11 mouse cellular contexts compared by ENCODE assay signal in genomic region chr7:25717478-25717877, GRCm38 (mm10). TPM values are rescaled to one million over a fixed set of nuclear protein-coding genes. Genes with fewer than 3 reads are reported as not detected.
DNase-seq lines count a peak whose midpoint lies in the region; ATAC-seq and TF ChIP-seq lines count a peak whose summit lies in the region.
"Had no signal": no experiment of that assay in that cellular context is flagged by ENCODE, and none has a peak within 500 bp of the region (broad histone marks: within the 10 kb centered on the region; RNA-seq: fewer than 3 reads in every experiment).

No protein-coding gene starts in this region.

- H3K27me3 ChIP-seq in heart, embryonic 12.5 days (replicated peaks) = no peaks in the 10 kb centered on the region
- no peaks in the 10 kb centered on the region for H3K27me3 ChIP-seq in MEL (ENCODE audit: control insufficient read depth in 1 of 2, insufficient read depth in 2 of 2, low read length in 2 of 2)
- H3K27me3 ChIP-seq in hindbrain, postnatal 0 days (ENCODE audit: insufficient read depth, low read length) = no peaks in the 10 kb centered on the region
- no peaks in the 10 kb centered on the region for H3K27me3 ChIP-seq in midbrain, embryonic 11.5 days (ENCODE audit: control insufficient read depth, insufficient read depth, low read length)

- no peak for TF ChIP-seq RAD21 in MEL (IDR thresholded peaks at IDR 0.05; ENCODE audit: low read depth, low read length)

- no peak overlapping the region for H3K9ac ChIP-seq in heart, embryonic 12.5 days
- peak overlapping the region; percentile 75 for H3K9ac ChIP-seq in MEL (ENCODE audit: control insufficient read depth, low read depth, low read length, poor library complexity, severe bottlenecking)
- no peak overlapping the region; the same call in 1 of the 2 replicates for H3K9ac ChIP-seq in hindbrain, postnatal 0 days (replicated peaks; ENCODE audit: low read length)
- H3K9ac ChIP-seq in midbrain, embryonic 11.5 days (ENCODE audit: low read length) = no peak overlapping the region; the same call in 1 of the 2 replicates

- no peak for TF ChIP-seq EP300 in MEL (IDR thresholded peaks at IDR 0.05; ENCODE audit: low read depth in 1 of 2, low read length in 2 of 2)

- H3K27ac ChIP-seq in heart, embryonic 12.5 days (ENCODE audit: poor library complexity, severe bottlenecking) = no peak overlapping the region
- peak overlapping the region; percentile 5; the same call in 1 of the 2 replicates for H3K27ac ChIP-seq in MEL (ENCODE audit: control insufficient read depth, low read depth, low read length)
- H3K27ac ChIP-seq in hindbrain, postnatal 0 days = no peak overlapping the region
- no peak overlapping the region for H3K27ac ChIP-seq in midbrain, embryonic 11.5 days (ENCODE audit: low read depth, low read length)

- H3K4me3 ChIP-seq in heart, embryonic 12.5 days = peak overlapping the region; percentile 61; the same call in 1 of the 2 replicates
- peak overlapping the region; percentile 13 to 93; a peak in 1 of 4 replicates for H3K4me3 ChIP-seq in MEL (ENCODE audit: control insufficient read depth in 1 of 2, insufficient read depth in 1 of 2, low read depth in 2 of 2, low read length in 2 of 2)
- H3K4me3 ChIP-seq in hindbrain, postnatal 0 days (ENCODE audit: low read length) = no peak overlapping the region
- no peak overlapping the region for H3K4me3 ChIP-seq in midbrain, embryonic 11.5 days (ENCODE audit: low read depth, low read length)

- ATAC-seq in heart, embryonic 12.5 days (ENCODE audit: insufficient number of reproducible peaks, low FRiP score) = no peak
- no peak for ATAC-seq in hindbrain, postnatal 0 days
- ATAC-seq in midbrain, embryonic 11.5 days (ENCODE audit: low FRiP score) = no peak
- ATAC-seq in granulocyte monocyte progenitor cell, adult 5-6 weeks (replicated peaks; ENCODE audit: poor library complexity, severe bottlenecking) = no peak
- ATAC-seq: inflammation-experienced regulatory T-cells, adult 6 months had no signal

- no peak for TF ChIP-seq CTCF in MEL (IDR thresholded peaks at IDR 0.05 in 2 of 3, conservative IDR thresholded peaks at IDR 0.05 in 1 of 3; ENCODE audit: control insufficient read depth in 1 of 3, insufficient read depth in 1 of 3, low read depth in 2 of 3, low read length in 3 of 3, poor library complexity in 1 of 3, severe bottlenecking in 1 of 3)
- no peak for TF ChIP-seq CTCF in hindbrain, postnatal 0 days (IDR thresholded peaks at IDR 0.05; ENCODE audit: low read depth)

- peaks cover 3% of the 10 kb centered on the region; the same call in 1 of the 2 replicates for H3K79me2 ChIP-seq in MEL (ENCODE audit: control insufficient read depth, insufficient read depth, low read length, poor library complexity)

- WGBS in heart, embryonic 12.5 days = 93% methylated on average over 3 of the region's 3 CpGs
- 88% methylated on average over 3 of the region's 3 CpGs for WGBS in hindbrain, postnatal 0 days
- WGBS in midbrain, embryonic 11.5 days = 89% methylated on average over 3 of the region's 3 CpGs

- DNase-seq in heart, postnatal 10 days = no peak
- DNase-seq in MEL (ENCODE audit: low read depth, low spot score) = peak; percentile 42
- DNase-seq in hindbrain, postnatal 0 days (ENCODE audit: low spot score) = no peak
- DNase-seq in midbrain, embryonic 11.5 days (ENCODE audit: low spot score, missing footprints) = no peak
- no peak for DNase-seq in ovary, postnatal 14 days (ENCODE audit: low spot score)
- no peak for DNase-seq in embryo, embryonic 9.5 days (ENCODE audit: extremely low spot score)
- DNase-seq: adrenal gland, postnatal 10 days; lung, postnatal 10 days had no signal

- TF ChIP-seq POLR2A in MEL (IDR thresholded peaks at IDR 0.05; ENCODE audit: control insufficient read depth in 1 of 2, insufficient read depth in 1 of 2, low read depth in 1 of 2, low read length in 2 of 2, poor library complexity in 1 of 2) = no peak

- no peaks in the 10 kb centered on the region for H3K9me3 ChIP-seq in heart, embryonic 12.5 days (replicated peaks)
- H3K9me3 ChIP-seq in MEL (replicated peaks; ENCODE audit: insufficient read depth, low read length) = no peaks in the 10 kb centered on the region
- no peaks in the 10 kb centered on the region for H3K9me3 ChIP-seq in hindbrain, postnatal 0 days (ENCODE audit: low read length)
- no peaks in the 10 kb centered on the region for H3K9me3 ChIP-seq in midbrain, embryonic 11.5 days (ENCODE audit: control insufficient read depth, low read length)

- H3K4me1 ChIP-seq in heart, embryonic 12.5 days (replicated peaks) = peaks cover 17% of the 10 kb centered on the region
- H3K4me1 ChIP-seq in MEL (ENCODE audit: control insufficient read depth in 1 of 2, insufficient read depth in 2 of 2, low read length in 2 of 2) = peaks cover 3 to 18% of the 10 kb centered on the region in 2 experiments; a peak in 3 of 4 replicates
- 0 out of 2 replicates have a peak, but pooled peaks cover 4% of the 10 kb centered on the region for H3K4me1 ChIP-seq in hindbrain, postnatal 0 days (ENCODE audit: insufficient read depth, low read length)
- H3K4me1 ChIP-seq in midbrain, embryonic 11.5 days (ENCODE audit: control insufficient read depth, insufficient read depth, low read length) = peaks cover 8% of the 10 kb centered on the region

- intact Hi-C loops in heart, postnatal 10 days (cut with DNase I) = no loop called here

- H3K4me2 ChIP-seq in heart, embryonic 12.5 days = peak overlapping the region; percentile 93; the same call in 1 of the 2 replicates
- peak overlapping the region; percentile 93 for H3K4me2 ChIP-seq in hindbrain, postnatal 0 days (ENCODE audit: low read depth, low read length)
- H3K4me2 ChIP-seq in midbrain, embryonic 11.5 days = peak overlapping the region; percentile 78; the same call in 1 of the 2 replicates

- peaks cover 61% of the 10 kb centered on the region for H3K36me3 ChIP-seq in heart, embryonic 12.5 days
- peaks cover 3 to 23% of the 10 kb centered on the region in 2 experiments; a peak in 3 of 4 replicates for H3K36me3 ChIP-seq in MEL (ENCODE audit: control insufficient read depth in 1 of 2, insufficient read depth in 2 of 2, low read length in 2 of 2)
- H3K36me3 ChIP-seq in hindbrain, postnatal 0 days (ENCODE audit: insufficient read depth, low read length) = peaks cover 44% of the 10 kb centered on the region
- peaks cover 28% of the 10 kb centered on the region for H3K36me3 ChIP-seq in midbrain, embryonic 11.5 days (ENCODE audit: control insufficient read depth, insufficient read depth, low read length)

RNA-seq across cellular contexts. Expression of gene Ccdc97, which starts 1.4 kb away (rescaled TPM):
- polyA plus RNA-seq in heart, embryonic 12.5 days (2016; fragmentation: Nextera tagmentation; extraction: Ambion mirVana) = 24.6 and 25.9 TPM in 2 replicates
- 10 to 100 TPM; 48.9 to 51.9 TPM for total RNA-seq in heart, postnatal 10 days (2021)
- total RNA-seq in MEL (2012; rRNA removed) = 8.0 and 8.4 TPM in 2 replicates
- polyA plus RNA-seq in MEL (2012; ENCODE audit: insufficient read depth in 1 of 2, insufficient read length in 2 of 2, low read depth in 1 of 2, low replicate concordance in 2 of 2, missing spikeins in 1 of 2) = 10 to 100 TPM in 1 of 2 experiments, not detected in 1; 39.7 TPM
- total RNA-seq in hindbrain, postnatal 0 days (2014; rRNA removed) = 41.2 and 43.1 TPM in 2 replicates
- polyA plus RNA-seq in hindbrain, postnatal 0 days (2015; fragmentation: Nextera tagmentation; extraction: Ambion mirVana) = 23.1 and 26.6 TPM in 2 replicates
- polyA plus RNA-seq in midbrain, embryonic 11.5 days (2014; fragmentation: Nextera tagmentation; extraction: Ambion mirVana) = 26.8 and 32.1 TPM in 2 replicates
- 35.6 and 51.7 TPM in 2 replicates for total RNA-seq in granulocyte monocyte progenitor cell, adult 5-6 weeks (2014; fragmentation: Nextera tagmentation)
- total RNA-seq in granulocyte monocyte progenitor cell, adult 5-6 weeks (2017) = 8.9 and 14.8 TPM in 2 replicates

RNA-seq across cellular contexts. Expression of gene Tgfb1, which starts 30.7 kb away (rescaled TPM):
- polyA plus RNA-seq in heart, embryonic 12.5 days (2016; fragmentation: Nextera tagmentation; extraction: Ambion mirVana) = 5.1 and 5.6 TPM in 2 replicates
- total RNA-seq in heart, postnatal 10 days (2021) = 10 to 100 TPM; 43.6 to 45.5 TPM
- total RNA-seq in MEL (2012; rRNA removed) = 108 and 121 TPM in 2 replicates
- 100 to 1,000 TPM; 164 to 489 TPM for polyA plus RNA-seq in MEL (2012; ENCODE audit: insufficient read depth in 1 of 2, insufficient read length in 2 of 2, low read depth in 1 of 2, low replicate concordance in 2 of 2, missing spikeins in 1 of 2)
- 2.3 and 2.4 TPM in 2 replicates for total RNA-seq in hindbrain, postnatal 0 days (2014; rRNA removed)
- polyA plus RNA-seq in hindbrain, postnatal 0 days (2015; fragmentation: Nextera tagmentation; extraction: Ambion mirVana) = 0.76 and 0.98 TPM in 2 replicates
- 0.78 and 1.4 TPM in 2 replicates for polyA plus RNA-seq in midbrain, embryonic 11.5 days (2014; fragmentation: Nextera tagmentation; extraction: Ambion mirVana)
- 261 and 291 TPM in 2 replicates for total RNA-seq in granulocyte monocyte progenitor cell, adult 5-6 weeks (2014; fragmentation: Nextera tagmentation)
- total RNA-seq in granulocyte monocyte progenitor cell, adult 5-6 weeks (2017) = 26.4 and 34.3 TPM in 2 replicates

RNA-seq across cellular contexts. Expression of gene B9d2, which starts 36.9 kb away (rescaled TPM):
- polyA plus RNA-seq in heart, embryonic 12.5 days (2016; fragmentation: Nextera tagmentation; extraction: Ambion mirVana) = 22.8 and 25.9 TPM in 2 replicates
- 10 to 100 TPM; 12.3 to 14.3 TPM for total RNA-seq in heart, postnatal 10 days (2021)
- 70.4 TPM in 2 replicates for total RNA-seq in MEL (2012; rRNA removed)
- polyA plus RNA-seq in MEL (2012; ENCODE audit: insufficient read depth in 1 of 2, insufficient read length in 2 of 2, low read depth in 1 of 2, low replicate concordance in 2 of 2, missing spikeins in 1 of 2) = 100 to 1,000 TPM in 1 of 2 experiments, not detected in 1; 108 TPM
- 29.5 and 51.3 TPM in 2 replicates for total RNA-seq in hindbrain, postnatal 0 days (2014; rRNA removed)
- polyA plus RNA-seq in hindbrain, postnatal 0 days (2015; fragmentation: Nextera tagmentation; extraction: Ambion mirVana) = 50.8 and 55.6 TPM in 2 replicates
- polyA plus RNA-seq in midbrain, embryonic 11.5 days (2014; fragmentation: Nextera tagmentation; extraction: Ambion mirVana) = 30.7 and 31.1 TPM in 2 replicates
- total RNA-seq in granulocyte monocyte progenitor cell, adult 5-6 weeks (2014; fragmentation: Nextera tagmentation) = 49.7 and 53.8 TPM in 2 replicates
- total RNA-seq in granulocyte monocyte progenitor cell, adult 5-6 weeks (2017) = 31.0 and 49.9 TPM in 2 replicates

RNA-seq across cellular contexts. Expression of gene Hnrnpul1, which starts 37.1 kb away (rescaled TPM):
- polyA plus RNA-seq in heart, embryonic 12.5 days (2016; fragmentation: Nextera tagmentation; extraction: Ambion mirVana) = 57.0 and 60.9 TPM in 2 replicates
- total RNA-seq in heart, postnatal 10 days (2021) = 100 to 1,000 TPM; 117 to 119 TPM
- total RNA-seq in MEL (2012; rRNA removed) = 56.1 and 57.2 TPM in 2 replicates
- 100 to 1,000 TPM; 181 to 215 TPM for polyA plus RNA-seq in MEL (2012; ENCODE audit: insufficient read depth in 1 of 2, insufficient read length in 2 of 2, low read depth in 1 of 2, low replicate concordance in 2 of 2, missing spikeins in 1 of 2)
- 116 and 128 TPM in 2 replicates for total RNA-seq in hindbrain, postnatal 0 days (2014; rRNA removed)
- polyA plus RNA-seq in hindbrain, postnatal 0 days (2015; fragmentation: Nextera tagmentation; extraction: Ambion mirVana) = 43.4 and 44.6 TPM in 2 replicates
- polyA plus RNA-seq in midbrain, embryonic 11.5 days (2014; fragmentation: Nextera tagmentation; extraction: Ambion mirVana) = 69.2 and 74.2 TPM in 2 replicates
- 146 and 152 TPM in 2 replicates for total RNA-seq in granulocyte monocyte progenitor cell, adult 5-6 weeks (2014; fragmentation: Nextera tagmentation)
- total RNA-seq in granulocyte monocyte progenitor cell, adult 5-6 weeks (2017) = 146 and 175 TPM in 2 replicates

RNA-seq across cellular contexts. Expression of gene Tmem91, which starts 42.5 kb away (rescaled TPM):
- polyA plus RNA-seq in heart, embryonic 12.5 days (2016; fragmentation: Nextera tagmentation; extraction: Ambion mirVana) = 0.86 and 1.1 TPM in 2 replicates
- not detected for total RNA-seq in heart, postnatal 10 days (2021)
- 0.59 and 0.89 TPM in 2 replicates for total RNA-seq in MEL (2012; rRNA removed)
- polyA plus RNA-seq in MEL (2012; ENCODE audit: insufficient read depth in 1 of 2, insufficient read length in 2 of 2, low read depth in 1 of 2, low replicate concordance in 2 of 2, missing spikeins in 1 of 2) = 1 to 10 TPM in 1 of 2 experiments, not detected in 1; 3.3 TPM
- 62.1 and 115 TPM in 2 replicates for total RNA-seq in hindbrain, postnatal 0 days (2014; rRNA removed)
- polyA plus RNA-seq in hindbrain, postnatal 0 days (2015; fragmentation: Nextera tagmentation; extraction: Ambion mirVana) = 182 and 185 TPM in 2 replicates
- polyA plus RNA-seq in midbrain, embryonic 11.5 days (2014; fragmentation: Nextera tagmentation; extraction: Ambion mirVana) = 0.99 and 1.6 TPM in 2 replicates
- total RNA-seq in granulocyte monocyte progenitor cell, adult 5-6 weeks (2014; fragmentation: Nextera tagmentation) = 0.75 and 1.5 TPM in 2 replicates
- not detected in 2 replicates for total RNA-seq in granulocyte monocyte progenitor cell, adult 5-6 weeks (2017)

Comparison
In these comparisons a context has a peak if more than half of its experiments do, and no peak if none do; other contexts are left out.
1. H3K4me3 ChIP-seq: peak in heart, embryonic 12.5 days (single experiment) and MEL (2 of 2); none in hindbrain, postnatal 0 days (single experiment) and midbrain, embryonic 11.5 days (single experiment).
2. Peak in every context shown above with its lines, with median percentiles within 50 percentile points of each other: H3K4me2 ChIP-seq.